Mouse (Mus musculus) central nervous system, embryonic 14 days (tissue): ENCODE measurements around the gene Susd6. TPM values are rescaled to one million over a fixed set of nuclear protein-coding genes. Genes with fewer than 3 reads are reported as not detected.

Experiments
- polyA plus RNA-seq: library from polyadenylated mRNA; depleted of rRNA; stranded (reverse); fragments of >200 nt; gene quantifications from 2 replicates; pipeline ENCODE4 v1.2.3, GENCODE M21; 2012; rRNA removed

Susd6 gene
- 21.4 and 22.7 TPM in 2 replicates for polyA plus RNA-seq

DNA sequence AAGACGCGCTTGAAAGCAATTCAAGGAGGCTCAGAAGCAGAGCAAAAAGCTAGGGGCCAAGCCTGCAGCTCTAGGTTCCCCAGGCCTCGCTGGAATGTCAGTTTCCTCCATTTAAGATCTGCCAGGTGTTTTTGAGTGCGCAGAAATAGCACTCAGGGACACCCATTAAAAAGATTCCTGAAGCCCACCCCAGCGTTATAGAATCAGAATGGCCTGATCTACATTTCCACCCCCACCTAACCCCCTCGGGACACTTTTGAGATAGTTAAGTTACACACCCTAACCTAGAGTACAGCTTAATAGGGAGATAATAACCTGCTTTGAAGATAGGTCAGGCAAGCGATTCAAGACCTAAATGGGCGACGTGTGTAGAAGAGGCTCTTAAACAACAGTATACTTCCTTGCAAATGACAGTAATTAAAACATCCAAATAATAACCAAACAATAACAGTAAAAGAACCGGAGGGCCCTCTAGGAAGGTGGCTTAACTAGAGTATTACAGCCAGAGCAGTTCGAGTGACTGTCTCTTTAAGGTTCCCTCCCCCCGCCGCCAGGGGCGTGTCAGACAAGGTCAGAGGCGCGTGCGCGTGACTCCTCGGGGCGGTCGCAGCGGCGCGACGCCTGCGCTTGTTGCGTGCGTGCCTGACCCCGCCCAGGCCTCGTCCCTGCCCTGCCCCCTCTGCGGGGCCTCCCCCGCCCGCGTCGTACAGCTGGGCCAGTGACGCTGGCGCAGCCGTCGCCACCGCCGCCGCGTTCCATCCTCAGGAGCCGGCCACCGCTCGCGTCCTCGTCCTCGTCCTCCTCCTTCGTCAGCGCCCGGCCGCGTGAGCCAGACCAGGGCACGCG is at the start of gene Susd6:
Gene Susd6, plus strand, starts transcription at position 662 of the 846 bp plus-strand sequence.

DNA sequence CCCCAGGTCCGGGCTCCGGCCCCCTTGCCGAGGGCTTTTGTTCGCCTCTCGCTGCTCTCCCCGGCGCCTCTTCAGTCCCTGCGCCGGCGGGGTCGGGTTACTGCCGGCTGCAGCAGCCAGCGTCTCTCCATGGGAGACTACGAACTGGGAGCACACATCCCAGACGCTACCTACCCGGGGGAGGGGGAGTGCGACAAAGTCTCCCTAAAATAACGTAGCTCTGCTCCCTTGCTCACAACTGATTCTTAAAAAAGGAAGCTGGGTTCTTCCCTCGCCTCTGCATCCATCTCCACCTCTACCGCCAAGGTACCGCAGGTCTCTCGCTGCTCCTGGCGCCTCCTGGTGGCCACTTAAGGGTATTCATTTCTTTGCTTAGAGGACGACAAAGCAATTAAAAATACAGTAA is 29.9 kb upstream of the Susd6 start, which contains the start of gene Ccdc177:
Gene Ccdc177, minus strand, starts transcription at position 292 of the 406 bp plus-strand sequence.

Other genes with a start within 250 kb of the Susd6 start
- 29.6 and 30.6 TPM in 2 replicates for gene Slc39a9, start 146.6 kb upstream of the Susd6 start, polyA plus RNA-seq
- 377 and 423 TPM in 2 replicates for gene Erh, start 146.2 kb upstream of the Susd6 start, polyA plus RNA-seq
- gene Plekhd1, start 97.9 kb upstream of the Susd6 start, polyA plus RNA-seq, result 3.0 and 4.4 TPM in 2 replicates
- 9.3 and 12.0 TPM in 2 replicates for gene Ccdc177, start 29.8 kb upstream of the Susd6 start, polyA plus RNA-seq
- 711 and 770 TPM in 2 replicates for gene Srsf5, start 155.0 kb downstream of the Susd6 start, polyA plus RNA-seq
- 0.04 TPM in 1 of 2 replicates, not detected in the other for gene Slc10a1, start 178.2 kb downstream of the Susd6 start, polyA plus RNA-seq
- gene Smoc1, start 236.3 kb downstream of the Susd6 start, polyA plus RNA-seq, result 23.3 and 32.0 TPM in 2 replicates